Comparison of ENCODE assay signal across 25 mouse cellular contexts in genomic region chr6:136167361-136167760, GRCm38 (mm10). TPM values are rescaled to one million over a fixed set of nuclear protein-coding genes. Genes with fewer than 3 reads are reported as not detected.
DNase-seq lines count a peak whose midpoint lies in the region; ATAC-seq and TF ChIP-seq lines count a peak whose summit lies in the region.
"Had no signal": no experiment of that assay in that cellular context is flagged by ENCODE, and none has a peak within 500 bp of the region (broad histone marks: within the 10 kb centered on the region; RNA-seq: fewer than 3 reads in every experiment).

No protein-coding gene starts in this region.

- H3K27ac ChIP-seq in forebrain, embryonic 14.5 days (ENCODE audit: low read depth, low read length): no peak overlapping the region
- no peak overlapping the region for H3K27ac ChIP-seq in forebrain, embryonic 10.5 days
- H3K27ac ChIP-seq in layer of hippocampus, adult 2 months: peak overlapping the region; percentile 56
- no peak overlapping the region for H3K27ac ChIP-seq in forebrain, postnatal 0 days (ENCODE audit: low read depth, low read length)
- H3K27ac ChIP-seq in neural tube, embryonic 15.5 days (replicated peaks): no peak overlapping the region
- H3K27ac ChIP-seq: embryonic facial prominence, embryonic 13.5 days; gastrocnemius, adult 2 months; heart, embryonic 13.5 days; stomach, postnatal 0 days had no signal

- peaks cover 13% of the 10 kb centered on the region for H3K4me1 ChIP-seq in forebrain, embryonic 14.5 days (ENCODE audit: control insufficient read depth, insufficient read depth, low read length)
- H3K4me1 ChIP-seq in forebrain, embryonic 10.5 days: peaks cover 8% of the 10 kb centered on the region
- H3K4me1 ChIP-seq in forebrain, postnatal 0 days (ENCODE audit: insufficient read depth): peaks cover 20% of the 10 kb centered on the region
- peaks cover 66% of the 10 kb centered on the region for H3K4me1 ChIP-seq in neural tube, embryonic 15.5 days
- H3K4me1 ChIP-seq: megakaryocyte, embryonic 14.5 days had no signal

- no peak for ATAC-seq in forebrain, embryonic 14.5 days
- no peak for ATAC-seq in forebrain, postnatal 0 days
- no peak for ATAC-seq in neural tube, embryonic 15.5 days (ENCODE audit: low FRiP score)
- ATAC-seq: CD4-positive, CD25-positive, alpha-beta regulatory T cell, adult 4 months; Patski had no signal

- no peaks in the 10 kb centered on the region for H3K9me3 ChIP-seq in forebrain, embryonic 14.5 days (replicated peaks; ENCODE audit: control insufficient read depth, low read length)
- no peaks in the 10 kb centered on the region for H3K9me3 ChIP-seq in forebrain, embryonic 10.5 days
- H3K9me3 ChIP-seq in forebrain, postnatal 0 days (ENCODE audit: low read length): no peaks in the 10 kb centered on the region
- no peaks in the 10 kb centered on the region for H3K9me3 ChIP-seq in neural tube, embryonic 15.5 days (replicated peaks)
- H3K9me3 ChIP-seq: embryonic facial prominence, embryonic 13.5 days; heart, embryonic 13.5 days had no signal

- H3K4me2 ChIP-seq in forebrain, embryonic 14.5 days (ENCODE audit: low read length): peak overlapping the region; percentile 90
- peak overlapping the region; percentile 51 for H3K4me2 ChIP-seq in forebrain, postnatal 0 days (ENCODE audit: low read depth)
- peak overlapping the region; percentile 69 for H3K4me2 ChIP-seq in neural tube, embryonic 15.5 days
- H3K4me2 ChIP-seq: embryonic facial prominence, embryonic 13.5 days; heart, embryonic 13.5 days; liver, embryonic 11.5 days had no signal

- DNase-seq in forebrain, embryonic 14.5 days (ENCODE audit: low spot score): no peak
- no peak for DNase-seq in forebrain, embryonic 10.5 days (ENCODE audit: extremely low spot score, low spot score)
- no peak for DNase-seq in layer of hippocampus, adult 2 months (ENCODE audit: low spot score in 2 of 2)
- DNase-seq in layer of hippocampus, postnatal 25 days (ENCODE audit: extremely low spot score in 1 of 2, low spot score in 1 of 2): no peak
- no peak for DNase-seq in forebrain, postnatal 0 days
- no peak for DNase-seq in embryo, embryonic 9.5 days (ENCODE audit: extremely low spot score)
- DNase-seq: adrenal gland, adult 8-10 months; cerebellum, adult 9-11 months; gastrocnemius, adult 2 months; kidney, adult 8-10 months; kidney, postnatal 14 days; lung, adult 18-20 months; lung, postnatal 14 days; right cerebral cortex, adult 18-20 months; thymus, postnatal 14 days had no signal

- no peak overlapping the region for H3K9ac ChIP-seq in forebrain, embryonic 14.5 days (ENCODE audit: low read length)
- H3K9ac ChIP-seq in forebrain, postnatal 0 days: peak overlapping the region; percentile 25; the same call in 1 of the 2 replicates
- no peak overlapping the region for H3K9ac ChIP-seq in neural tube, embryonic 15.5 days (replicated peaks)
- H3K9ac ChIP-seq: embryonic facial prominence, embryonic 13.5 days; heart, embryonic 13.5 days had no signal

- peak; percentile 60 for TF ChIP-seq CTCF in layer of hippocampus, adult 2 months (conservative IDR thresholded peaks at IDR 0.05)
- peak; percentile 38 for TF ChIP-seq CTCF in forebrain, postnatal 0 days (IDR thresholded peaks at IDR 0.05; ENCODE audit: low read depth)

- no peak overlapping the region for H3K4me3 ChIP-seq in forebrain, embryonic 14.5 days (ENCODE audit: low read depth, low read length)
- H3K4me3 ChIP-seq in forebrain, embryonic 10.5 days: no peak overlapping the region
- peak overlapping the region; percentile 63 for H3K4me3 ChIP-seq in layer of hippocampus, adult 2 months
- peak overlapping the region; percentile 64 for H3K4me3 ChIP-seq in forebrain, postnatal 0 days (ENCODE audit: low read depth, low read length)
- H3K4me3 ChIP-seq in neural tube, embryonic 15.5 days (replicated peaks): peak overlapping the region; percentile 62
- H3K4me3 ChIP-seq: embryonic facial prominence, embryonic 13.5 days; gastrocnemius, adult 2 months; heart, embryonic 13.5 days; megakaryocyte, embryonic 14.5 days; myocyte had no signal

- H3K36me3 ChIP-seq in forebrain, embryonic 14.5 days (ENCODE audit: control insufficient read depth, insufficient read depth, low read length): no peaks in the 10 kb centered on the region
- no peaks in the 10 kb centered on the region for H3K36me3 ChIP-seq in forebrain, embryonic 10.5 days (replicated peaks)
- no peaks in the 10 kb centered on the region for H3K36me3 ChIP-seq in forebrain, postnatal 0 days (ENCODE audit: insufficient read depth)
- no peaks in the 10 kb centered on the region for H3K36me3 ChIP-seq in neural tube, embryonic 15.5 days
- H3K36me3 ChIP-seq: embryonic facial prominence, embryonic 13.5 days; heart, embryonic 13.5 days had no signal

- peaks cover 8% of the 10 kb centered on the region; the same call in 1 of the 2 replicates for H3K27me3 ChIP-seq in forebrain, embryonic 14.5 days (replicated peaks; ENCODE audit: control insufficient read depth, insufficient read depth, low read length)
- H3K27me3 ChIP-seq in forebrain, embryonic 10.5 days (ENCODE audit: poor library complexity, severe bottlenecking): peaks cover 34% of the 10 kb centered on the region
- H3K27me3 ChIP-seq in forebrain, postnatal 0 days (ENCODE audit: insufficient read depth, low read length): no peaks in the 10 kb centered on the region
- no peaks in the 10 kb centered on the region for H3K27me3 ChIP-seq in neural tube, embryonic 15.5 days (replicated peaks)

- 72% methylated on average over 5 of the region's 5 CpGs for WGBS in forebrain, embryonic 14.5 days
- 82% methylated on average over 5 of the region's 5 CpGs for WGBS in forebrain, embryonic 10.5 days
- WGBS in forebrain, postnatal 0 days: 59% methylated on average over 5 of the region's 5 CpGs
- 84% methylated on average over 5 of the region's 5 CpGs for WGBS in neural tube, embryonic 15.5 days

RNA-seq across cellular contexts. Expression of gene Grin2b, which starts 6.0 kb away (rescaled TPM):
- polyA plus RNA-seq in forebrain, embryonic 14.5 days (2014; fragmentation: Nextera tagmentation; extraction: Ambion mirVana): 22.3 and 46.3 TPM in 2 replicates
- 0.31 TPM in 1 of 2 replicates, not detected in the other for polyA plus RNA-seq in forebrain, embryonic 10.5 days (2016; fragmentation: Nextera tagmentation; extraction: Ambion mirVana)
- 100 to 1,000 TPM; 343 to 387 TPM for total RNA-seq in layer of hippocampus, adult 2 months (2021)
- 100 to 1,000 TPM; 272 to 410 TPM for total RNA-seq in layer of hippocampus, postnatal 25 days (2021)
- total RNA-seq in forebrain, postnatal 0 days (2014; rRNA removed): 57.9 and 66.6 TPM in 2 replicates
- polyA plus RNA-seq in forebrain, postnatal 0 days (2015; fragmentation: Nextera tagmentation; extraction: Ambion mirVana): 62.5 and 102 TPM in 2 replicates
- polyA plus RNA-seq in neural tube, embryonic 15.5 days (2015; fragmentation: Nextera tagmentation; extraction: Ambion mirVana): 63.0 and 82.8 TPM in 2 replicates
- total RNA-seq: granulocyte monocyte progenitor cell, adult 5-6 weeks had no signal
- polyA plus RNA-seq: CD4-positive, CD25-positive, alpha-beta regulatory T cell, adult 4 months; myocyte; Patski; stomach, postnatal 0 days had no signal

Comparison
In these comparisons a context has a peak if more than half of its experiments do, and no peak if none do; other contexts are left out.
1. H3K4me3 ChIP-seq: peak in layer of hippocampus, adult 2 months (single experiment), forebrain, postnatal 0 days (single experiment) and neural tube, embryonic 15.5 days (single experiment); none in forebrain, embryonic 14.5 days (single experiment) and forebrain, embryonic 10.5 days (single experiment).
2. RNA of gene Grin2b, which starts 6.0 kb away (polyA plus RNA-seq): 62.5 to 102 TPM in forebrain, postnatal 0 days, 63.0 to 82.8 TPM in neural tube, embryonic 15.5 days and 22.3 to 46.3 TPM in forebrain, embryonic 14.5 days; 0.31 TPM in forebrain, embryonic 10.5 days; every median in the first group is over 10 times any median in the second.
3. Peak in every context shown above with its lines, with median percentiles within 50 percentile points of each other: H3K4me2 ChIP-seq.